Mouse (Mus musculus): ENCODE measurements at regions not wholly inside any gene's neighbourhood (a gene's known extent, or its start where the extent isn't known, plus 50 kb on each side); places are given as distances from the start of the nearest gene placed in this dataset.

DNA sequence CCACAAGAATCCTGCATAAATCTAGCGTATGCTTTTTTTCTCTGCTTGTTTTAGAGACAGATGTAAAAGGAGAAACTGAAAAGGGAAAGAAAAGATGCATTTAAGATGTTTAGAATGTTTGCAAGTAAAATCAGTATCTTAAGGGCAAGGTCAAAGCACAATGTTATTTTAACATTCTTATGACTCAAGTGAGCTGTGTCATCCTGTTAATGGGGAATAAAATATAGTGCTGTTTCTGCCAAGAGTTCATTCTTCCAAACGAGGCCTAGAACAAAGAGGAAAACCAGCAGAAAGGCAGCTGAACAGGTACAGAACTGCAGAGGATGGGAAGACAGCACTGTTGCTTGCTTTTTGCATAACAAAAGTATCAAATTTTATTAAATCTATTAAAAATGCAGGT, 156.7 kb upstream of the Tmtc1 start:
- no peak for DNase-seq (ENCODE audit: low spot score in 2 of 2)

DNA sequence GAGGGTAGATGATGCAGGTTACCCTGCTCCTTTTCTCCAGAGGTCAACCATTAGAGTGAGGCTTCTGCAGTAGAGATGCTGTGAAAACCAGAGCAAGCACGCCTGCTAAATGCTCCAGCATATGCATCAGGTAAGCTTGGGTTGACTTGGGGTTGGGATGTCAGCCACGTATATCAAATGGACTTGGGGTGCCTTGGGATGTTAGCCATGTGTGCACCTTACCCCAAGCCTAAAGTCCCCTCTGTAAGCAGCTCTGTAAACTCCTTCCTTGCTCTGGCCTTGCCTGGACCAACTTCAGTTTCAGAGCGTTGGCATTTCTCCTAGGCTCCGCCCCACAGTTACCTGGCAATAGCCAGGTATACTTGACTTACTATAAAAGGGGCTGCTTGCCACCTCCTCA, 155.3 kb upstream of the Tmtc1 start:
- no peak for DNase-seq (ENCODE audit: low spot score in 2 of 2)

DNA sequence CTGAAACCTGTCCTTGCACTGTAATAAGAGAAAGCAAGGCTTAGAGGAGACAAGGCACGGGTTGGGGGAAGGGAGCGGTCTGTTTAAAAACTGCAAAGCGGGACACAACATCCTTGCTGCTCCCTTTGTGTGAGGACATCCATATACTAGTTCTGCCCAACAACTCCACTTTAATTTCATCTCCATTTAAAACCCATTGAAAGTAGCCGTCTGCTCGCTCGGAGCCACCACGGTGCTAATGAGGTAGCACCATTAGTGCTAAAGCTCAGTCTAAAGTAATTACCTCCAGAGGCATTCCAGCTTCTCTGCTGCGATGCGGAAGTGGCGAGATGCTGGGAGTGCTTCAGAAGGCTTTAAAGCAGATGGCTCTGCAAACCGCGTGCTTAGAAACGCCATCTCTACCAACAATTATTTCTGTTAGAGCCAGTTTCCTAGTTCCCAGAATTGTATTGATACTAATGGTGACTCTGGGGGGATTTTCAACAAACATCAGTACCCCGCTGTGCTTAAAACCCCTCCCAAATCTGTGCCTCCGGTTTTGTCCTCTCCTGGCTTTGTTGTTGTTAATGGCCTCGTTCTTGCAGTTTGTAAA, 154.7 kb upstream of the Tmtc1 start:
- peak; percentile 20 to 39 for DNase-seq (ENCODE audit: low spot score in 2 of 2)

DNA sequence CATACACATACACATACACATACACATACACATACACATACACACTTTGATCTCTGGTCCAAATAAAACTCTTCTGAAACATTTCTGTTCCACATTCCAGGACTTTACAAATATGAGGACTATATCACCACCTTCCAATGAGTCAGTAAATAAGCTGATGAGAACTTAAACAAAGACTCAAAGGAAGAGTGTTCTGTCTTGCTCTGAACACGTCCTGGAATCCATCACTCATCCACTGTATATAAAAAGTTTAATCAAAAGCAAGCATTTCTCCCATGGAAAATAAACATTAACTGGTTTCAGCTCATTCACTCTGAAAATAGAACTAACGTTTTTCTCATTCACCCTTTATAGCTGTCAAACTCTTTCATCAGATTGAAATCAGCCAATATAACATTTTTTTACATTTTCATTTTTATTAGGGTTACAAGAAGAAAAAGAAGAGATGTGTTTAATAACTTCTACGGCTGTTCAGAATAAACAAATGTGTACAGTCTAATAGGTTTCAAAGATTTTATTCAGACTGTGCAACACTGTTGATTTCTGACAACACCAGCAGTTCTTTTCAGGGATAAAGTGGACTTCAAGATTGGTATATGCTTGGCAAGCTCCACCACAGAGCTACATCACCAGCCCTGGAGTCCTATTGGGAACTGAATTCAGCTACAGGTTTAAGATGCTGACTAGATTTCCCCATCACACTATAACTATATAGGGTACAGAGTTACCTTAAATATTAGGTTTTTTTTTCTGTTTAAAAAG, 151.0 kb upstream of the Tmtc1 start:
- no peak for DNase-seq (ENCODE audit: low spot score in 2 of 2)

DNA sequence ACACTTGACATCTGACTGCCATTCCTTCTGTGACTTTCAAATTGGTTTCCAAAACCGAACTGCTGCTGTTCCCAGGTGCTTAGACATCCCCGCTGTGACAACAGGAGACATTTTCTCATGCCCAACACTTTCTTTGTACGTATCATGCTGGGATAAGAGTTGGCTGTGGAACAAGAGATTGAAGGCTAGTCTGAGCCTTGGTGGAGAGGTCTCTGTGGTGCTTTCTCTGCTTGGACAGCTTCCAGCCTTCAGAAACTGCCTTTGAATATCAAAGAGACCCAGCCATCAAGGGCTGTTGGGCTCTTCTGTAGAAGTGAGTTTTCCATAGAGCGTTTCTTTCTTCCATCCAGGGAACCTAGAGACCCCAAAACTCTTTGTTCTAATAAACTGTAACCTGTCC, 144.8 kb upstream of the Tmtc1 start:
- DNase-seq (ENCODE audit: low spot score in 2 of 2) = peak in 1 of 2 experiments; percentile 15

DNA sequence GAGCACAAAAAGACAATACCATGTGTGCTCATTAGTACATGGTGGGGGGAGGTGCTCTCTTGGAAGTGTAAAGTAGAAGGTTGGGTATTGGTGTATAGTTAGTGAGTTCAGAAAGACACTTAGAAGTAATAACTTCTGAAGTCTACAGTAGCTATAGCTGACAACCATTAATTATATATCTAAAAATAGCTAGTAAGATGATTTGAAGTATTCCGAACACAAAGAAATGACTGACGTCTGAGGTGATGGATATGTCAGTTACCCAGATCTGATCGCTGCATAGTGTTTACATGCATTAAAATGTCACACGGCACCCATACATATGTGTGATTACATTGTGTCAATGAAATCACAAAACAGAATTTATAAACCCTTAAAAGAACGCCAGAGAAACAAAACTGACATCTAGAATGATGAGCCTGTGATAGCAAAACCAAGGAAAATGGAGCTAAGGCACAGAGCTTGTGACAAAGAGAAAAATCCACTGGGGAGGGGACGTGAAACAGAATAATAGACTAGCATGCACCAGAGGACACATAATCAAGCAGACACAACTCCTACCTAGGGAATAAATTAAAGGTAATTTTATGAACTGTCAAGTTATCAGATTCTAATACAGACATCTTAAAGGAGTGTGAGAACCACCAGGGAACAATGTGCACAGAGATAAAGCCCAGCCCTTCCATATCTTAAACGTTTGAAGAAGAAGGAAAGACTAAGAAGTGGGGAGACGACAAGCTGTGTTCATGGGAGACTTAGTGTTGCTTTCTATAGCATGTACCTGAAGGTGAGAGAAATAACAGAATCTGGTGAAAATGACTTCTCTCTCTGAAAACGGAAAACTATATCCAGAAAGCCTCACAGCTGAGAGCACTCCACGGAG, 142.5 kb upstream of the Tmtc1 start:
- no peak for DNase-seq (ENCODE audit: low spot score in 2 of 2)

DNA sequence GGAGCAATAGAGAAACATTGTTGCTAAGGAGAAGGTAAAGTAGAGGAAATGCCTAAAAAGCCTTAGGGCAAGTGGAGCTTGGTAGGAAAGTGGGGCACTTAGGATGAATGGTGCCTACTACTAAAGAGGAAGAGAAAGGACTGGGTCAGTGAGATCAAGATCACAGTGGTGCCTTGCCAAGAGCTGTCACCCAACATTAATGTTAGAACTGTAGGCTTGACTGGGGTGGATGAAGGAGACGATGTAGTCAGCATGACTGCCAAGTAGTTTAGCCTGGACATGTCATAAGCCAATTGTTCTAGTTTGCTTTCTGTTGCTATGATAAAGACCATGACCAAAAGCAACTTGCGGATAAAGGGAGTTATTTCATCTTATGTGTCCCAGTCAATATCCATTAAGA, 139.9 kb upstream of the Tmtc1 start:
- no peak for DNase-seq (ENCODE audit: low spot score in 2 of 2)

DNA sequence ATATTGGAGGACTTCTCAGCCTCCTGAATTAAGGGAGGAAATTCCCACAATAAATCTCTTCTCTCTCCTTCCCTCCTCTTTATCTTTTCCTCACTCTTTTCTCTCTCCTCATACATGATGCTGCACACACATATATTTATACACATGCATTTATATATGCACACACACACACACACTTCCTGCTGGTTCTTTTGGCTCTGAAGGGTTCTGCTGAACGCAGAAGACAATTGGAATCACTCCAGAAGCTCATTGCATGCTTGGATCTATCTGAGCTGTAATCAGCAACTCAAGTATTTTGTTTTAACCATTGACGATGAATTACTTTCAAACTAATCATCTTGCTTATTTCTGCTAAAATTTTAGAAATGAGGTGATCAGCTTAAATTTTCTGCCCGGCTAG, 134.1 kb upstream of the Tmtc1 start:
- DNase-seq (ENCODE audit: low spot score in 2 of 2) = no peak

DNA sequence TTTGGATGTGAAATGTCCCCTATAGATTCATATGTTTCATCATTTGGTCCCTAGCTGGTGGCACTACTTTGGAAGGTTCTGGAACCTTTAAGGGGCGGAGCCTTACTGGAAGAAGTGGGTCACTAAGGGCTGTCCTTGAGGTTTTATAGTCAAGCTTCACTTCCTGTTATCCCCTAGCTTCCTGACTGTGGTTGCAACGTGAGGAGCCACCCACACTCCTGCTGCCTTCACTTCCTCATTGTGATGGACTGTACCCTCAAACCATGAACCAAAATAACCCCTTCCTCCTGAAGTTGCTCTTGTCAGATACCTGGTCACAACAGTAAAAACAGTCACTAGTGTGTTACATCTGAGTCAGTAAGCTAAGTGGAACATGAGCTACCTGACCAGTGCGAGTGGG, 133.5 kb upstream of the Tmtc1 start:
- no peak for DNase-seq (ENCODE audit: low spot score in 2 of 2)

DNA sequence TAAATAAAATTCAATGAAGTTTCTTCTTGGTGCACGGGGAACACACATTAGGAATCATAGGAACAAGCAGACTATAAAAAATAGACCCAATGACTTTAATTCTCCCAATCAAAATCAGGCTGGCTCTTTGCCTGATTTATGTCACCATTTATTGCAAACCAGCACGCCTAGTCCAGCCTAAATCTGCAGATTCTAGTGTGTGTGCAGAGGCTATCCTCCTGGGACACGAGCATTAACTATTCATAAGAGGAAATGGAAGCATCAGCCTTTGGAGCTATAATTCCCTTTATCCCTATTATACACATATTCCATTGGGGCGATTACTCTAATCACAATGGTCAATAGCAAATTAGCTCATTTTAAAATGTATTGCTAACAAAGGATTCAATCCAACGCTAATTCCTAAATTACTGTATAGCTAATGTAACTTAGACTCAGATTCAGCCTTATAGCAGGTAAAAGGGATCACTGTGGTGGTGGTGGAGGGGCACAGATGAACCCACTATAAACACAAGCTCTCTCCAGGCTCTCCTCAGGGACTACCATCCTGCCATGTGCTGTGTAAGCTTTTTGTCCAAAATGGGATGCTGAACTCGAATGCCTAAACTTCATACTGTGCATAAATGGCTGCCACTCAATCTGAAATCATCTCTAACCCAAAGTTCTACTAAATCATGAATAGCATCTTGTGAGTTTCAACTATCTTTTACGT, 130.7 kb upstream of the Tmtc1 start:
- no peak for DNase-seq (ENCODE audit: low spot score in 2 of 2)

DNA sequence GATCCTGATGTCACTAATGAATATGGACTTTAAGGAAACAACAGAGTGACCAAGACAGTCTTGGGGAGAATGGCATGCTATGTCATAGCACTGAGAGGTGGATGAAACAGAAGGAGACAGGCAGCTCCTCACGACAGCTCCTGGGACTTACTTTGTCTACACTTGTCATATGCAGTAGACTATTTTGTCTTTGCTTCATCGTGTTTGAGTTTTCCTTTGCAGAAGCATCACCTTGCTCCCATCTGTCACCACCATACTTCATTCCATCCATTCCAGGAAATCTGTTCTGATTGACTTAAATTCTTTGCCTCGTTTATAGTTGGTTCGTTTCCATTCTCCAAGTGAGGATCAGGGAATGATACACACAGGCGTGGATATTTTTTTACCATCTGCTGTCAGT, 128.0 kb upstream of the Tmtc1 start:
- DNase-seq (ENCODE audit: low spot score in 2 of 2) = no peak

DNA sequence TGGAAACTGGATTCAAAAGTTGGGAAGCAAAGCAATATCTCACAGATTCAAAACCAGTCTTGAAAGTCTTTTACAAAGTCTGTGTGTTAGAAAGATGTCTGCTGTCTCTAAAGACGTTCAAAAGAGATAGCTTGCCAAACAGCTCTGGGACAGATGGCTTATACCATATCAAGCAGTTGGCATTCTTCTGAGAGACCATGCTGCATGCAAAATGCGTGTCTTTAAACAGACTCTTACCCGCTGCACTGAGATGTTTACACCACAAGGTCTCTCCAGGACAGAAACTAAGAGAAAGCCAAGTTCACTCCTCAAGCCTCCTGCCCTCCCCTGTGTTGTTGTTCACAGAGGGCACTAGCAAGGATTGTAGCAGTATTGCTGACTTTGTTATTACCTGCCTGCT, 127.5 kb upstream of the Tmtc1 start:
- DNase-seq (ENCODE audit: low spot score in 2 of 2) = peak in 1 of 2 experiments; percentile 32

DNA sequence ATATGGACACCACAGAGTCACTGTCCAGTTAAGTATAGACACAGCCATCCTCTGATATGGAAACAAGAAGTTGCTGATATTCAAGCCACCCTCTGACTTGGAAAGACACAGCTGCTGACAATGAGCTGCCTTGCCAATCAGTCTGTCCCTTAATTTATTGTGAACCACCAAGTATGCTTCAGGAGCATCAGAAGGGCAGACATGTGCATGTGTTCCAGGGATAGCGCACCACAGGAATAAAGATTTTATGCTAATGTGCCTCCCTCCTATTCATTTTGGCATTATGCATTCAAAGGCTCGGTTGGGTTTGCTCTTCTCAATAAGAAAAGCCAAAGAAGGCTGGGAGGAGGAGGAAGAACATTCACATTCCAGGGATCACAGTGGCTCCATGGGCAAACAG, 120.0 kb upstream of the Tmtc1 start:
- DNase-seq (ENCODE audit: low spot score in 2 of 2) = no peak

DNA sequence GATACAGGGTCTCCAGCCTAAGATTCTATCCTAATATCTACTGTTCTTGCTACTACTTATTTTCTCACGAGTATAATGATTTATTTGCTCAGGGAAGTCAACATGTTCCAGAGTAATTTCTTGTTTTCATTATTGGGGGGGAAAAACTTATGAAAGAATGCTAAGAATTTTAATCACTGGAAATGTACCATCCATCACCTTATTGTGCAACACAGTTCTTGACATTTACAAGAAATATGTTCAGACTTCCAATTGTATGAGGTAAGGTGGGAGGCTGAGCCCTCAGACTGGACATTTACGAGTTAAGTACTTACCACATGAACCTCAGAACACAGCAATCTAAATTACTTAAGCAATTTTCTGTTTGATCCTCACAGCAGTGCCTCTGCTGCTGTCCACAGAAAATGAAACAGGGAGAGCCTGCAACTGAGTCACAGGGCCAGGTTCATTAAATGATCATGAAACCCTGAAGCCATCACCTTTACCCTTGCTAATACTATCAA, 118.1 kb upstream of the Tmtc1 start:
- DNase-seq (ENCODE audit: low spot score in 2 of 2) = no peak

DNA sequence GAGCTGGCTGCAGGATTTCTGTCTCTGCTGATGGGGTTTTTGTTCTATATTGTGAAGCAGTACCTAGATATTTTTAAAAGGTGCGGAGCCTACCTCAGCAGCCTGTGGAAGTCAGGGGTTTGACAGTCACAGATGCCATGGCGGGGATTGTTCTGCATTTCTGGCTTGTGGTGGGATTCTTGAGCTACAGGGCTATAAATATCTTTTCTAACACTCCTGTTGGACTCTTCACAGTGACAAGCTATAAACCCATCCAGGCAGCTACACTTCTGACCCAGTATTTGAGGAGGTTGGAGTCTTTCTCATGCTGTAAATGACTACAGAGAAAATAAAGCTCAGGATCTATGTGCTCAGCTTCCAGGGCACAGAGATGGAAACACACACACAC, 112.3 kb upstream of the Tmtc1 start:
- no peak for DNase-seq (ENCODE audit: low spot score in 2 of 2)

DNA sequence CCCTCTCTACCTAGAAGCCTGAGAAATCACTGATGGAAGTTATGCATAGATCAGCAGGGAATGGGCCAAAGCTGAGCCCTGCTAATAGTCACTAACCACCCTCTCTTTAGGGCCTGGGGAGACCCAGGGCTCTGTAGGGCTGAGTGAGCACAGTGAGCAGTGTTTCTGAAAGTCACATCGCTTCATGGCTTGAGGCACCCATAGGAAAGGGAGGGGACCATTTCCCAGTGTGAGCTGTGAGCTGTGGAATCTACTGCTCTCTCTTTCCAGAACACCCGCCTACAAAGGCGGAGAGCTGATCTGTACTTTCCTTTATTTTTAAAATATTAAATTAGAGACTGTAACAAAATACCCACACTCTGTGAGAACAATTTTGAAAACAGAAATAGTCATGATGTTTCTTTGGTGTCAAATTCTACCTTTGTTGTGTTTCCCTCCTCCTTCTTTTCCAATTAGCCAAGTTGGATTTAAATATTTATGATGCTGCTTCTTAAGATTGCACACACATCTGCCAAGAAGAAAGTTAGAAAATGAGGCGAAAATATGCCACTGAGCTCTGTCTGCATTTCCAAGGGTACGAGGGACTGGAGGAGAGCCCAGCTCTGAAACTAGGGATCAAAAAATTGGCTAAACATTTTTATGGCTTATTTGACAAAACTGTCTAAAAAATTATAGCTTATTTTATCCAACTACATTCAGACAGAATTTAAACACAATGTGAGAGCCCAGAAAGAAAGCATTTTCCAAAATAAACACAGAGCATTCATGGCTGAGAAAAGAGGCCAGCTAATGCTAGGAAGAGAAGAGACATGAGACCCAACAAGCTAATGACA, 111.7 kb upstream of the Tmtc1 start:
- no peak for DNase-seq (ENCODE audit: low spot score in 2 of 2)

DNA sequence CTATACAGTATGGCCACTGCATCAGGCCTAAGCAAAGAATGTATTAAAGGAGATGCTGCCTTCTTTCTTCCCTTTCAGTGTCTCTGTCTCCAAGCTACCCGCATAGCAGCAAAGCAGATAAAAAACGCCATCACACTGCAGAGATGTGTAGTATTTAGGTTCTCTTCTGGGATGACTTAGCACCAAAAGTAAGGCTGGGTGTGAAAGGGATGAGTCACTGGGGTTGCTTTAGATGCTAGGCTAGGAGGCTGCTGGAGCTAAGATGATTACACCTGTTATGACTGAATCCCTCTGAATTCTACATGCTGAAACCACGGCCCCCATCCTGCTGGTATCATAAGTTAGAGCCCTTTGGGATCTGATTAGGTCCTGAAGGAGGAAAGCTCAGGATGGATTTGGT, 110.3 kb upstream of the Tmtc1 start:
- DNase-seq (ENCODE audit: low spot score in 2 of 2) = no peak

DNA sequence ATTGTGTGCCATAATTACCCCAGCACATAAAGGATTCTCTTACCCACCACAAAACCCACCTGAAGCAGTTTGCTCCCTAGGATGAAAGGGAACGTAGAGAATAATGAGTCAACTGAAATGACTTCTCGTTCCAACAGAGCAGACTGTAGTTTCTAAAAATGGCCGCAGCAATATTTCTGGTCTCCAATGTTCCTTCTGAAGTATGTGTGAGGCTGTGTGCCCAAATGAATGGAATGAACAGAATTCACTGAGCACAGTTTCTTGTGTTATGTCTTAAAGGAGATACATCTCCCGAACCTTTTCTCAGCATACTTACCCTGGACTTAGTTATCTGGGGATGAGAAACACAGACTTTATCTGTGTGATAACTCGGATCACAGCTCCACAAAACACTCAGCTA, 109.4 kb upstream of the Tmtc1 start:
- DNase-seq (ENCODE audit: low spot score in 2 of 2) = no peak

DNA sequence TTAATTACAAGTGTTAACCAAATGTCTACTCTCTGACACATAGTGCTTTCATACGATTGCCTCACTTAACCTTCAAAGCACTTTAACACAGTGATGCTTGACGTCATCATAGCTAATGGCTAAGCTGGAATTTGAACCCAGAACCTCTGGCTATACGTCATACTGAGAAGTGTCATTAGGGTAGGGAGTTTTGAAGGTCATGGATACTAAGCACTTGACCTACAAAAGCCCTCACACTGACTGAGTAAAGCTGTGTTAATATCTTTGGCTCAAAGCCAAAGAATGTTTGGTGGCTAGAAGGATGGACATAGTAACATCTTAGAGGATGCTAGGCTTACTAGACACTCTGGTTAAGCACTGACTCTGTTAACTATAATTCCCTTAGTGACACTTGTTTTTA, 106.9 kb upstream of the Tmtc1 start:
- no peak for DNase-seq (ENCODE audit: low spot score in 2 of 2)

DNA sequence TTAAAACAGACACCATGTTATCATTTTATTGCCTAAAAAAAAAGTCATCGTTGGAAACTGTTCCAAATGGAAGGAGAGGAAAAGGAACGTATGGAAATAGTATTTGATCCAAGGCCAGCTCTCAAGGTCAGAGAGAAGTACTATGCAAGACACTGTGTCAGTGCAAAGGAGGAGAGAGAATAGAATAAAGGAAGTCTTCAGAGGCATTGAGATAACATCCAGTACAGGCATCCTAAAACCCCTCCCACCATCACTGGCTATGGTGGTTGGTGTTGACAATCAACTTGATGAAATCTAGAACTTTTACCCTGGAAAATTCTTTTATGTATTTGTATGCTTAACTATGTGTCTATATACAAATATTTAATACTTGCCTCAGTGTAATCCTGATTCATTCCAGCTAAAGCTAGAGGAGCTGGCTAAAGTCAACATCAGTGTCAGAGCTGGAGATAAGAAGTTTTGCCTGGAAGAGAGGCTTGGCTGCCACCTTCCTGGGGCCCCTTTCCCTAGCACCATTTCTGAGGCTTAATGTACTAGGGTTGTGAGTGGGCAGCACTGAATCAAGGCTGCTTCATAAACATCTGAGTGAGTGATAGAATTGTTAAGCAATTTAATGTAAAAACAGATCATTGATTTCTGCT, 104.1 kb upstream of the Tmtc1 start:
- DNase-seq (ENCODE audit: low spot score in 2 of 2) = no peak

All from layer of hippocampus, postnatal 10 days (tissue).